Mouse (Mus musculus): ENCODE data around the gene Spem2. TPM values are rescaled to one million over a fixed set of nuclear protein-coding genes. Genes with fewer than 3 reads are reported as not detected.

Gene Spem2
- total RNA-seq, 2 experiments from 2014 or later = not detected

- peak; percentile 47 for DNase-seq
- intact Hi-C loops (cut with DNase I) = loop anchor here (2.0 kb wide), 1 partner anchor 34 kb away; no protein-coding TSS in a partner anchor
Measured at GRCm38 (mm10) chr11:69836703-69837576, 18.7 kb upstream of the Spem2 start.

- DNase-seq = no peak
- intact Hi-C loops (cut with DNase I) = loop anchor here (2.0 kb wide), 1 partner anchor 33 kb away; no protein-coding TSS in a partner anchor
Measured at GRCm38 (mm10) chr11:69835966-69836335, 17.7 kb upstream of the Spem2 start.

- intact Hi-C loops (cut with DNase I) = no loop called here
- no peak for DNase-seq
Measured at GRCm38 (mm10) chr11:69835326-69835965, 17.2 kb upstream of the Spem2 start.

- intact Hi-C loops (cut with DNase I) = no loop called here
- peak in 1 of 2 experiments; percentile 35 for DNase-seq
Measured at GRCm38 (mm10) chr11:69834001-69834549, 15.8 kb upstream of the Spem2 start.

GRCm38 (mm10) chr11:69833554-69833953 lies 15.3 kb upstream of the Spem2 start:
- no peak for DNase-seq
- intact Hi-C loops (cut with DNase I) = no loop called here

- intact Hi-C loops (cut with DNase I) = no loop called here
- no peak for DNase-seq
Measured at GRCm38 (mm10) chr11:69828832-69829231, 10.6 kb upstream of the Spem2 start.

- intact Hi-C loops (cut with DNase I) = no loop called here
- no peak for DNase-seq
Measured at GRCm38 (mm10) chr11:69823456-69823855, 5.2 kb upstream of the Spem2 start.

- no peak for DNase-seq
- intact Hi-C loops (cut with DNase I) = no loop called here
Measured at GRCm38 (mm10) chr11:69822080-69822479, 3.8 kb upstream of the Spem2 start, which contains the start of gene Spem1. Gene Spem1, minus strand, starts transcription at chr11:69822180.

- no peak for DNase-seq
- intact Hi-C loops (cut with DNase I) = no loop called here
Measured at GRCm38 (mm10) chr11:69818871-69819270, 606 bp upstream of the Spem2 start.

- intact Hi-C loops (cut with DNase I) = no loop called here
- no peak for DNase-seq
Measured at GRCm38 (mm10) chr11:69816520-69816919, 1.7 kb downstream of the Spem2 start.

GRCm38 (mm10) chr11:69815155-69815554 lies 3.1 kb downstream of the Spem2 start, which contains the start of gene Gm39566:
Gene Gm39566, minus strand, starts transcription at chr11:69815298.
- intact Hi-C loops (cut with DNase I) = no loop called here
- DNase-seq = no peak

- intact Hi-C loops (cut with DNase I) = no loop called here
Measured at GRCm38 (mm10) chr11:69810280-69810679, 8.0 kb downstream of the Spem2 start.

GRCm38 (mm10) chr11:69807641-69808040 lies 10.6 kb downstream of the Spem2 start:
- DNase-seq = no peak
- intact Hi-C loops (cut with DNase I) = no loop called here

More at GRCm38 (mm10) chr11:69810280-69810679, 8.0 kb downstream of the Spem2 start:
- DNase-seq = no peak

GRCm38 (mm10) chr11:69806378-69806777 lies 11.9 kb downstream of the Spem2 start:
- intact Hi-C loops (cut with DNase I) = no loop called here
- DNase-seq = no peak

GRCm38 (mm10) chr11:69804972-69805909 lies 13.0 kb downstream of the Spem2 start, which contains the start of gene Tmem102:
Gene Tmem102, minus strand, starts transcription at chr11:69805624.
- intact Hi-C loops (cut with DNase I) = loop anchor here (2.0 kb wide), 1 partner anchor 72 kb away; no protein-coding TSS in a partner anchor
- DNase-seq = peak; percentile 19 to 34

- intact Hi-C loops (cut with DNase I) = loop anchor here (2.0 kb wide), 1 partner anchor 72 kb away; no protein-coding TSS in a partner anchor
- peak; percentile 36 to 51 for DNase-seq
Measured at GRCm38 (mm10) chr11:69804652-69804940, 13.7 kb downstream of the Spem2 start.

- peak; percentile 80 to 84 for DNase-seq
- intact Hi-C loops (cut with DNase I) = loop anchor here (2.0 kb wide), 3 partner anchors 33 to 73 kb away; partner anchors contain the start of genes Nlgn2 and Zbtb4
Measured at GRCm38 (mm10) chr11:69803786-69804651, 14.2 kb downstream of the Spem2 start.

GRCm38 (mm10) chr11:69803328-69803727 lies 14.9 kb downstream of the Spem2 start:
- DNase-seq = no peak
- intact Hi-C loops (cut with DNase I) = loop anchor here (2.0 kb wide), 2 partner anchors 33 to 39 kb away; partner anchors contain the start of genes Nlgn2 and Zbtb4

GRCm38 (mm10) chr11:69802648-69803105 lies 15.6 kb downstream of the Spem2 start:
- DNase-seq = peak; percentile 88 to 89
- intact Hi-C loops (cut with DNase I) = loop anchor here (2.0 kb wide), 2 partner anchors 34 to 38 kb away; partner anchors contain the start of genes Nlgn2 and Zbtb4

Measured in heart, postnatal 10 days (tissue).